Mouse (Mus musculus): ENCODE data around the gene Gm28051.

Gm28051 gene

GRCm38 (mm10) chr12:102706833-102707463 is 50.6 kb downstream of the Gm28051 start:
- DNase-seq (ENCODE audit: low spot score in 2 of 2): no peak

- DNase-seq (ENCODE audit: low spot score in 2 of 2): no peak
Measured at GRCm38 (mm10) chr12:102705906-102706640, 51.5 kb downstream of the Gm28051 start.

GRCm38 (mm10) chr12:102705216-102705871 is 52.2 kb downstream of the Gm28051 start:
- DNase-seq (ENCODE audit: low spot score in 2 of 2): peak; percentile 93 to 94

GRCm38 (mm10) chr12:102704457-102705198 is 52.9 kb downstream of the Gm28051 start, which contains the start of gene Itpk1:
Gene Itpk1, minus strand, starts transcription at chr12:102704930.
- peak; percentile 26 for DNase-seq (ENCODE audit: low spot score in 2 of 2)

- no peak for DNase-seq (ENCODE audit: low spot score in 2 of 2)
Measured at GRCm38 (mm10) chr12:102703921-102704408, 53.6 kb downstream of the Gm28051 start.

GRCm38 (mm10) chr12:102703441-102703840 is 54.1 kb downstream of the Gm28051 start:
- no peak for DNase-seq (ENCODE audit: low spot score in 2 of 2)

- DNase-seq (ENCODE audit: low spot score in 2 of 2): no peak
Measured at GRCm38 (mm10) chr12:102703111-102703412, 54.5 kb downstream of the Gm28051 start.

GRCm38 (mm10) chr12:102702356-102703110 is 55.0 kb downstream of the Gm28051 start:
- peak; percentile 74 to 83 for DNase-seq (ENCODE audit: low spot score in 2 of 2)

GRCm38 (mm10) chr12:102701691-102702207 is 55.8 kb downstream of the Gm28051 start:
- DNase-seq (ENCODE audit: low spot score in 2 of 2): no peak

GRCm38 (mm10) chr12:102700453-102700852 is 57.1 kb downstream of the Gm28051 start:
- no peak for DNase-seq (ENCODE audit: low spot score in 2 of 2)

- no peak for DNase-seq (ENCODE audit: low spot score in 2 of 2)
Measured at GRCm38 (mm10) chr12:102699156-102699555, 58.4 kb downstream of the Gm28051 start.

GRCm38 (mm10) chr12:102698089-102698684 is 59.4 kb downstream of the Gm28051 start:
- DNase-seq (ENCODE audit: low spot score in 2 of 2): no peak

GRCm38 (mm10) chr12:102697381-102697780 is 60.2 kb downstream of the Gm28051 start:
- no peak for DNase-seq (ENCODE audit: low spot score in 2 of 2)

GRCm38 (mm10) chr12:102696635-102697354 is 60.8 kb downstream of the Gm28051 start:
- no peak for DNase-seq (ENCODE audit: low spot score in 2 of 2)

GRCm38 (mm10) chr12:102695369-102696239 is 62.0 kb downstream of the Gm28051 start:
- DNase-seq (ENCODE audit: low spot score in 2 of 2): no peak

- DNase-seq (ENCODE audit: low spot score in 2 of 2): no peak
Measured at GRCm38 (mm10) chr12:102691761-102692160, 65.8 kb downstream of the Gm28051 start.

- no peak for DNase-seq (ENCODE audit: low spot score in 2 of 2)
Measured at GRCm38 (mm10) chr12:102691180-102691579, 66.4 kb downstream of the Gm28051 start.

GRCm38 (mm10) chr12:102689773-102690563 is 67.6 kb downstream of the Gm28051 start:
- peak; percentile 54 to 55 for DNase-seq (ENCODE audit: low spot score in 2 of 2)
